Mouse (Mus musculus) left cerebral cortex, postnatal 36 days (tissue): ENCODE measurements around the gene Npffr2. TPM values are rescaled to one million over a fixed set of nuclear protein-coding genes. Genes with fewer than 3 reads are reported as not detected.
"Not testable (repeated sequence)": the region's sequence is repeated elsewhere in the genome, so short reads cannot be mapped to it uniquely, and the experiment has no call there.

Source experiments
- DNase-seq, 2 experiments: peaks; one replicate each; pipeline ENCODE4 v3.0.0; 2021 to 2022; ENCODE audit warnings: low spot score in 2 of 2, mixed read lengths in 1 of 2
- intact Hi-C: fragments of 180-260 bp; cut with DNase I; formaldehyde crosslinking; loops from one replicate; pipeline ENCODE4 v1.15.1; 2025
- total RNA-seq, 2 experiments: library from RNA; stranded (reverse); gene quantifications; 2 replicates each; pipeline ENCODE4 v1.2.3; 2021

Npffr2 gene
- total RNA-seq, result under 1 TPM in 1 of 2 experiments, not detected in 1; 0.48 TPM

GRCm38 (mm10) chr5:89526878-89527578, at the start of gene Npffr2:
Npffr2 (plus strand) TSS chr5:89527429.
- peak in 1 of 2 experiments; percentile 14 for DNase-seq
- intact Hi-C loops, result no loop called here

- intact Hi-C loops, result no loop called here
- no peak for DNase-seq
Measured at GRCm38 (mm10) chr5:89492560-89492959, 34.7 kb upstream of the Npffr2 start.

GRCm38 (mm10) chr5:89500182-89500581, 27.0 kb upstream of the Npffr2 start:
- intact Hi-C loops, result no loop called here
- no peak for DNase-seq

- DNase-seq, result peak; percentile 10 to 14
- intact Hi-C loops, result no loop called here
Measured at GRCm38 (mm10) chr5:89518641-89519040, 8.6 kb upstream of the Npffr2 start.

GRCm38 (mm10) chr5:89526181-89526778, 949 bp upstream of the Npffr2 start:
- no peak for DNase-seq
- intact Hi-C loops, result no loop called here

GRCm38 (mm10) chr5:89528951-89529350, 1.7 kb downstream of the Npffr2 start:
- intact Hi-C loops, result no loop called here
- no peak for DNase-seq

GRCm38 (mm10) chr5:89529391-89529790, 2.2 kb downstream of the Npffr2 start:
- DNase-seq, result no peak
- intact Hi-C loops, result no loop called here

- DNase-seq, result no peak
- intact Hi-C loops, result no loop called here
Measured at GRCm38 (mm10) chr5:89536018-89536417, 8.8 kb downstream of the Npffr2 start.

- no peak for DNase-seq
- intact Hi-C loops, result loop anchor here (2.0 kb wide), 1 partner anchor 138 kb away; no protein-coding TSS in a partner anchor
Measured at GRCm38 (mm10) chr5:89542472-89542871, 15.2 kb downstream of the Npffr2 start.

- DNase-seq, result peak; percentile 63 to 74
- intact Hi-C loops, result loop anchor here (2.0 kb wide), 1 partner anchor 137 kb away; no protein-coding TSS in a partner anchor
Measured at GRCm38 (mm10) chr5:89543476-89543875, 16.2 kb downstream of the Npffr2 start.

GRCm38 (mm10) chr5:89559118-89559517, 31.9 kb downstream of the Npffr2 start:
- DNase-seq, intact Hi-C loops: not testable (repeated sequence)

- DNase-seq, result peak; percentile 14 to 48
- intact Hi-C loops, result no loop called here
Measured at GRCm38 (mm10) chr5:89561381-89561780, 34.2 kb downstream of the Npffr2 start.

GRCm38 (mm10) chr5:89578678-89579077, 51.4 kb downstream of the Npffr2 start:
- DNase-seq, result no peak
- intact Hi-C loops, result no loop called here

- DNase-seq, result no peak
- intact Hi-C loops, result no loop called here
Measured at GRCm38 (mm10) chr5:89579181-89579580, 52.0 kb downstream of the Npffr2 start.

GRCm38 (mm10) chr5:89581143-89581542, 53.9 kb downstream of the Npffr2 start:
- intact Hi-C loops, result no loop called here
- no peak for DNase-seq

GRCm38 (mm10) chr5:89581742-89582366, 54.6 kb downstream of the Npffr2 start:
- no peak for DNase-seq
- intact Hi-C loops, result no loop called here

GRCm38 (mm10) chr5:89585021-89585420, 57.8 kb downstream of the Npffr2 start:
- intact Hi-C loops, result no loop called here

GRCm38 (mm10) chr5:89592301-89592700, 65.1 kb downstream of the Npffr2 start:
- intact Hi-C loops, result no loop called here
- no peak for DNase-seq

More at GRCm38 (mm10) chr5:89585021-89585420, 57.8 kb downstream of the Npffr2 start:
- no peak for DNase-seq

- DNase-seq, result no peak
- intact Hi-C loops, result no loop called here
Measured at GRCm38 (mm10) chr5:89611322-89612015, 84.2 kb downstream of the Npffr2 start.

- intact Hi-C loops, result no loop called here
- DNase-seq, result no peak
Measured at GRCm38 (mm10) chr5:89612262-89612661, 85.0 kb downstream of the Npffr2 start.
